In genomic region chr2:84886821-84887281, GRCm38 (mm10) we compare ENCODE assay signal across 8 mouse cellular contexts. TPM values are rescaled to one million over a fixed set of nuclear protein-coding genes. Genes with fewer than 3 reads are reported as not detected.
DNase-seq lines count a peak whose midpoint lies in the region; ATAC-seq lines count a peak whose summit lies in the region.

No protein-coding gene starts in this region.

- peak overlapping the region; percentile 81 for H3K4me2 ChIP-seq in embryonic facial prominence, embryonic 12.5 days (replicated peaks)
- H3K4me2 ChIP-seq in hindbrain, embryonic 11.5 days (replicated peaks; ENCODE audit: low read depth, low read length): peak overlapping the region; percentile 79
- peak overlapping the region; percentile 66 for H3K4me2 ChIP-seq in liver, embryonic 16.5 days (ENCODE audit: low read depth, low read length)

- no peak overlapping the region for H3K27ac ChIP-seq in embryonic facial prominence, embryonic 12.5 days
- H3K27ac ChIP-seq in hindbrain, embryonic 11.5 days (ENCODE audit: low read depth, low read length): no peak overlapping the region
- no peak overlapping the region for H3K27ac ChIP-seq in liver, embryonic 16.5 days (ENCODE audit: low read length)

- WGBS in embryonic facial prominence, embryonic 12.5 days: 0% methylated on average over 33 of the region's 39 CpGs
- WGBS in hindbrain, embryonic 11.5 days: 0% methylated on average over 28 of the region's 39 CpGs
- under 1% methylated on average over 33 of the region's 39 CpGs for WGBS in liver, embryonic 16.5 days (ENCODE audit: insufficient replicate concordance)

- H3K36me3 ChIP-seq in embryonic facial prominence, embryonic 12.5 days: no peaks in the 10 kb centered on the region
- H3K36me3 ChIP-seq in hindbrain, embryonic 11.5 days (ENCODE audit: control insufficient read depth, insufficient read depth, low read length): no peaks in the 10 kb centered on the region
- H3K36me3 ChIP-seq in liver, embryonic 16.5 days (ENCODE audit: control insufficient read depth, insufficient read depth): no peaks in the 10 kb centered on the region

- peak overlapping the region; percentile 63 for H3K4me3 ChIP-seq in embryonic facial prominence, embryonic 12.5 days
- peak overlapping the region; percentile 41 for H3K4me3 ChIP-seq in hindbrain, embryonic 11.5 days (ENCODE audit: low read depth, low read length)
- H3K4me3 ChIP-seq in liver, embryonic 16.5 days (ENCODE audit: low read depth, low read length): peak overlapping the region; percentile 53

- H3K27me3 ChIP-seq in embryonic facial prominence, embryonic 12.5 days: peaks cover 83% of the 10 kb centered on the region
- H3K27me3 ChIP-seq in hindbrain, embryonic 11.5 days (ENCODE audit: control insufficient read depth, insufficient read depth, low read length): peaks cover 78% of the 10 kb centered on the region
- peaks cover 95% of the 10 kb centered on the region for H3K27me3 ChIP-seq in liver, embryonic 16.5 days (ENCODE audit: control insufficient read depth, insufficient read depth, low read depth, low read length)

- H3K9ac ChIP-seq in embryonic facial prominence, embryonic 12.5 days: peak overlapping the region; percentile 16
- H3K9ac ChIP-seq in hindbrain, embryonic 11.5 days (ENCODE audit: low read depth, low read length): no peak overlapping the region
- H3K9ac ChIP-seq in liver, embryonic 16.5 days (ENCODE audit: low read depth, low read length): no peak overlapping the region

- H3K9me3 ChIP-seq in embryonic facial prominence, embryonic 12.5 days: no peaks in the 10 kb centered on the region
- H3K9me3 ChIP-seq in hindbrain, embryonic 11.5 days (ENCODE audit: control insufficient read depth, low read length): no peaks in the 10 kb centered on the region
- no peaks in the 10 kb centered on the region for H3K9me3 ChIP-seq in liver, embryonic 16.5 days (replicated peaks; ENCODE audit: control insufficient read depth, low read length)

- H3K4me1 ChIP-seq in embryonic facial prominence, embryonic 12.5 days: peaks cover 42% of the 10 kb centered on the region
- H3K4me1 ChIP-seq in hindbrain, embryonic 11.5 days (replicated peaks; ENCODE audit: control insufficient read depth, insufficient read depth, low read length): peaks cover 18% of the 10 kb centered on the region
- H3K4me1 ChIP-seq in liver, embryonic 16.5 days (ENCODE audit: control insufficient read depth, low read depth, low read length): peaks cover 31% of the 10 kb centered on the region

- DNase-seq in right cerebral cortex, postnatal 10 days (ENCODE audit: low spot score in 2 of 2): peak; percentile 79 to 82
- DNase-seq in right cerebral cortex, postnatal 36 days (ENCODE audit: low spot score in 2 of 2): no peak
- DNase-seq in hindbrain, embryonic 11.5 days (ENCODE audit: low spot score): peak; percentile 81
- peak; percentile 76 for DNase-seq in retina, embryonic 14.5 days (ENCODE audit: low spot score)
- no peak for DNase-seq in cerebellum, adult 8-10 months
- no peak for DNase-seq in urinary bladder, adult 2 months (ENCODE audit: low spot score)

- 0 out of 2 replicates have a peak, but pooled peaks have one; percentile 3 for ATAC-seq in embryonic facial prominence, embryonic 12.5 days (ENCODE audit: insufficient number of reproducible peaks, insufficient read depth, low FRiP score, low TSS enrichment)
- peak; percentile 58 for ATAC-seq in hindbrain, embryonic 11.5 days (ENCODE audit: low FRiP score)
- no peak for ATAC-seq in liver, embryonic 16.5 days (ENCODE audit: low read depth)

RNA-seq across cellular contexts. Expression of gene Rtn4rl2, which starts 0.3 kb away (rescaled TPM):
- polyA plus RNA-seq in embryonic facial prominence, embryonic 12.5 days (2016; fragmentation: Nextera tagmentation; extraction: Ambion mirVana): 5.2 and 5.4 TPM in 2 replicates
- 1.9 and 2.8 TPM in 2 replicates for polyA plus RNA-seq in hindbrain, embryonic 11.5 days (2014; fragmentation: Nextera tagmentation; extraction: Ambion mirVana)
- polyA plus RNA-seq in liver, embryonic 16.5 days (2015; fragmentation: Nextera tagmentation; extraction: Ambion mirVana): not detected in 2 replicates
- polyA plus RNA-seq in urinary bladder, adult 2 months (2012; rRNA removed): 1.4 and 1.6 TPM in 2 replicates

RNA-seq across cellular contexts. Expression of gene Slc43a1, which starts 48.2 kb away (rescaled TPM):
- 19.0 and 19.6 TPM in 2 replicates for polyA plus RNA-seq in embryonic facial prominence, embryonic 12.5 days (2016; fragmentation: Nextera tagmentation; extraction: Ambion mirVana)
- 14.5 and 19.6 TPM in 2 replicates for polyA plus RNA-seq in hindbrain, embryonic 11.5 days (2014; fragmentation: Nextera tagmentation; extraction: Ambion mirVana)
- 185 and 205 TPM in 2 replicates for polyA plus RNA-seq in liver, embryonic 16.5 days (2015; fragmentation: Nextera tagmentation; extraction: Ambion mirVana)
- 11.4 and 12.6 TPM in 2 replicates for polyA plus RNA-seq in urinary bladder, adult 2 months (2012; rRNA removed)

RNA-seq across cellular contexts. Expression of gene Slc43a3, which starts 49.5 kb away (rescaled TPM):
- polyA plus RNA-seq in embryonic facial prominence, embryonic 12.5 days (2016; fragmentation: Nextera tagmentation; extraction: Ambion mirVana): 30.4 and 35.9 TPM in 2 replicates
- 25.5 and 27.0 TPM in 2 replicates for polyA plus RNA-seq in hindbrain, embryonic 11.5 days (2014; fragmentation: Nextera tagmentation; extraction: Ambion mirVana)
- 100 and 103 TPM in 2 replicates for polyA plus RNA-seq in liver, embryonic 16.5 days (2015; fragmentation: Nextera tagmentation; extraction: Ambion mirVana)
- polyA plus RNA-seq in urinary bladder, adult 2 months (2012; rRNA removed): 116 and 142 TPM in 2 replicates

Comparison
In these comparisons a context has a peak if more than half of its experiments do, and no peak if none do; other contexts are left out.
1. DNase-seq: peak in right cerebral cortex, postnatal 10 days (2 of 2), hindbrain, embryonic 11.5 days (single experiment) and retina, embryonic 14.5 days (single experiment); none in right cerebral cortex, postnatal 36 days (0 of 2), cerebellum, adult 8-10 months (single experiment) and urinary bladder, adult 2 months (single experiment).
2. Peak in every context shown above with its lines, with median percentiles within 50 percentile points of each other: H3K4me2 ChIP-seq and H3K4me3 ChIP-seq.